Mouse (Mus musculus) hindbrain, postnatal 0 days (tissue): ENCODE results near the gene Gabarapl2. TPM values are rescaled to one million over a fixed set of nuclear protein-coding genes. Genes with fewer than 3 reads are reported as not detected.

ENCODE experiments used
- ATAC-seq: fragments of 200-750 bp; cut with Nextera tagmentation; 2 replicates; pipeline ENCODE4 v1.8.0; 2017; ENCODE audit warnings: mild to moderate bottlenecking, moderate TSS enrichment, moderate library complexity
- DNase-seq: peaks from one replicate; pipeline ENCODE4 v3.0.0-alpha.2; 2015; ENCODE audit warnings: low spot score
- H3K27ac ChIP-seq: fragments of 300-500 bp; sonication (generic); 2 replicates; pipeline ENCODE4 v1.5.1; 2014; ENCODE audit warnings: mild to moderate bottlenecking
- H3K27me3 ChIP-seq: fragments of 300-500 bp; sonication (generic); 2 replicates; pipeline ENCODE4 v1.6.1; 2014; ENCODE audit warnings: low read length, mixed read lengths; ENCODE audit not compliant: insufficient read depth
- H3K36me3 ChIP-seq: fragments of 300-500 bp; sonication (generic); 2 replicates; pipeline ENCODE4 v1.6.1; 2014; ENCODE audit warnings: low read length, mixed read lengths; ENCODE audit not compliant: insufficient read depth
- H3K4me1 ChIP-seq: fragments of 300-500 bp; sonication (generic); 2 replicates; pipeline ENCODE4 v1.6.1; 2014; ENCODE audit warnings: antibody characterized with exemption, low read length, mixed read lengths; ENCODE audit not compliant: insufficient read depth
- H3K4me2 ChIP-seq: fragments of 300-500 bp; sonication (generic); 2 replicates; pipeline ENCODE4 v1.6.1; 2014; ENCODE audit warnings: low read depth, mild to moderate bottlenecking, low read length, moderate library complexity, mixed read lengths
- H3K4me3 ChIP-seq: fragments of 300-500 bp; sonication (generic); 2 replicates; pipeline ENCODE4 v1.5.1; 2014; ENCODE audit warnings: low read length
- H3K9ac ChIP-seq: fragments of 300-500 bp; sonication (generic); replicated peaks from 2 replicates; pipeline ENCODE4 v1.6.1; 2014; ENCODE audit warnings: mild to moderate bottlenecking, low read length, moderate library complexity, mixed read lengths
- H3K9me3 ChIP-seq: fragments of 300-500 bp; sonication (generic); 2 replicates; pipeline ENCODE4 v1.6.1; 2016; ENCODE audit warnings: low read length, mixed read lengths
- CTCF ChIP-seq: IDR thresholded peaks from 2 replicates; pipeline ENCODE4 v1.5.1; 2016; ENCODE audit warnings: antibody characterized with exemption, control low read depth, low read depth
- WGBS: fragments of 180-500 bp; shearing (Covaris S2); extraction: QIAGEN DNeasy Blood & Tissue Kit; methylation state at CpG from one replicate; pipeline ENCODE4 v1.1.7; 2014; 5-methylcytosine and 5-hydroxymethylcytosine counted together
- polyA plus RNA-seq: library from polyadenylated mRNA; unstranded; fragments of >200 nt; fragmentation: Nextera tagmentation; extraction: Ambion mirVana; gene quantifications from 2 replicates; pipeline ENCODE4 v1.2.1, GENCODE M21; 2015
- total RNA-seq: library from RNA; depleted of rRNA; stranded (reverse); fragments of >200 nt; gene quantifications from 2 replicates; pipeline ENCODE4 v1.2.3, GENCODE M21; 2014; rRNA removed

The Gabarapl2 gene
- 86.2 and 99.4 TPM in 2 replicates for total RNA-seq
- 461 and 465 TPM in 2 replicates for polyA plus RNA-seq

DNA sequence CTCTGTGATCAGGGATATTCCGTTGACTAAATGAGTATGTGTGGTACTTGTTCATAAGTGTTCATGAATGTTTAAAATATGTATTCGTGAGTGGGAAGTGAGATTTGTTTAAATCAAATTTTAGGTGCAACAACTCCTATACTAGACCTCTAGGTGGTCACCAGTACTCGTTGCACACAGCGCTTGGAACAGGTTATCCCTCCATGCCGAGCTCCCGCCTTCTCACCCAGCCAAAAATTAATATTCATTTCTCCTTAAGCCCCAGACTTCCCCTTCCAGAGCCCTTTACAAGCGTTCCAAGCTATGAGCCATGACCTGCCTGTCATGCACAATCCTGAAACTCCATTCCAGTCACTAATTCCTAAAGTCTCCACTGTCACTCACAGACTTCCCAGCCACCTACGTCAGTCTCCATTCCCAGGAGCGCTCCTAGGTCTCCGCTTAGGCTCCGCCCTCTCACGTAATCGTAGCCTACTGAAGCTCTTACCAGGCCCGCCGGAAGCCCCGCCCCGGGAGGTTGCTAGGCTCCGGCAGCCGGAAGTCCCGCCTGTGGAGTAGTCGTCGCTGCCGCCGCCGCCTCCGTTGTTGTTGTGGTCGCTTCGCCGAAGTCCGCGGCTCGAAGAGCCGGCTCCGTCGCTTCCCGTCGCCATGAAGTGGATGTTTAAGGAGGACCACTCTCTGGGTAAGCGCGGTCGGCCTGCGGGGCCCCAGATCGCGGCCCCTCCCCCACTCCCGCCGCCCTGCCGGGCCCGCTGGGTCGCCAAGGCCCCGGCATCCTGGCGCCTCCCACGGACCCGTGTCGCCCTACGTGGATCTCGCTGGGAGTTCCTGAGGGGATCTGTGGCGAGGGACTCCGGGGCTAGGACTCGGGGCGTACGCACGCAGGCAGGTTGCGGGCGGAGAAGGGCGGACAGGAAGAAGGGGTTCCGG is at the start of gene Gabarapl2:
Gene Gabarapl2, plus strand, starts transcription at position 533 of the 930 bp plus-strand sequence.
- peak within 1 kb of the TSS; percentile 70 for H3K4me3 ChIP-seq
- H3K4me2 ChIP-seq: peak within 1 kb of the TSS; percentile 96
- WGBS: under 1% methylated on average over 63 of the region's 65 CpGs
- ATAC-seq: peak; percentile 99
- H3K36me3 ChIP-seq: peaks cover 20% of the 10 kb centered on the region; the same call in 1 of the 2 replicates
- H3K9ac ChIP-seq: peak within 1 kb of the TSS; percentile 81
- peaks cover 16% of the 10 kb centered on the region; the same call in 1 of the 2 replicates for H3K4me1 ChIP-seq
- DNase-seq: peak; percentile 99
- H3K9me3 ChIP-seq: no peaks in the 10 kb centered on the region
- H3K27me3 ChIP-seq: no peaks in the 10 kb centered on the region
- TF ChIP-seq CTCF: no peak
- H3K27ac ChIP-seq: peak within 1 kb of the TSS; percentile 81

DNA sequence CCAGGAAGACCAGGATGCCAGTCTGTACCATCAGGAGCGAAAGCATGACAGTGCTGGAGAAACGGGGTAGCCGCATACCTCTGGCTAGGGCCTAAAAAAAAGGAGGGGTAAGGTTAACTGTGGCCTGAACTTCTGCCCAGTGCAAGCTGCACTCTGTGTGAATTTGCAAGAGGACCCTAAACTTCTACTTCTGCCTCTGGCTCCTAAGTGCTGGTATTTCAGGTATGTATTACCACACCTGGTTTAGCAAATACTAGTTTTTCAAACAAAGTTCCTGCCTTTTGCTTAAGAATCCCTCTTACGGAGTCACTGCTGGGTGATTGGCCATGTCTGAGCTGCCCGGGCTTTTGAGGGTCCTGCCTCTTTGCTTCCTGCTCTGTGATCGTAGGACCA is 49.6 kb upstream of the Gabarapl2 start:
- H3K4me3 ChIP-seq: peak overlapping the region; percentile 37; the same call in 1 of the 2 replicates
- H3K27ac ChIP-seq: no peak overlapping the region
- no peak for ATAC-seq
- no peaks in the 10 kb centered on the region; the same call in none of the 2 replicates for H3K27me3 ChIP-seq
- DNase-seq: no peak
- no peaks in the 10 kb centered on the region for H3K9me3 ChIP-seq
- H3K36me3 ChIP-seq: no peaks in the 10 kb centered on the region
- H3K9ac ChIP-seq: no peak overlapping the region
- WGBS: 63% methylated on average over 6 of the region's 6 CpGs
- H3K4me1 ChIP-seq: peaks cover 6% of the 10 kb centered on the region; the same call in 1 of the 2 replicates
- H3K4me2 ChIP-seq: no peak overlapping the region
- TF ChIP-seq CTCF: no peak

DNA sequence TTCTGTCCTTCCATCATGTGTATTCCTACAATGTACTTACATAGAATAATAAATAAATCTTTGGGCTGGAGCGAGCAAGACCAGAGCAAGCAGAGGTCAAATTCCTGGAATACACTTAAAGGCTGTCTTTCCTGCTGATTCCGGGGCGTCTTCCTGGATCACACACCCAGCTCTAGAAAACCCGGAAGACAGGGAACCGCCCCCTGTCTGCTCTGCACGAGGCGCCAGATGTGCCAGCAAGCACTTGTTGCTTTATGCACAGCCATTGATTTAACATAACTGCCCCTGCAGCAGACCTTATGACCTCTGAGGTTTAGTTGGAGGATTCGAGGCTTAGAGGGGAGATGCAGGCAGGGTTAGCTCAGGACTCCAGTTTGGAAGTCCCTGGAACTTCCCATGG is 48.5 kb upstream of the Gabarapl2 start:
- Histone ChIP-seq H3K4me3 (no peak overlapping the region), H3K9me3 (no peaks in the 10 kb centered on the region), H3K36me3 (no peaks in the 10 kb centered on the region), H3K4me1 (peaks cover 6% of the 10 kb centered on the region; the same call in 1 of the 2 replicates), H3K4me2 (no peak overlapping the region), H3K27ac (no peak overlapping the region), H3K27me3 (no peaks in the 10 kb centered on the region; the same call in none of the 2 replicates), H3K9ac (no peak overlapping the region)
- DNase-seq: no peak
- WGBS: 49% methylated on average over 8 of the region's 8 CpGs
- ATAC-seq: no peak
- no peak for TF ChIP-seq CTCF

DNA sequence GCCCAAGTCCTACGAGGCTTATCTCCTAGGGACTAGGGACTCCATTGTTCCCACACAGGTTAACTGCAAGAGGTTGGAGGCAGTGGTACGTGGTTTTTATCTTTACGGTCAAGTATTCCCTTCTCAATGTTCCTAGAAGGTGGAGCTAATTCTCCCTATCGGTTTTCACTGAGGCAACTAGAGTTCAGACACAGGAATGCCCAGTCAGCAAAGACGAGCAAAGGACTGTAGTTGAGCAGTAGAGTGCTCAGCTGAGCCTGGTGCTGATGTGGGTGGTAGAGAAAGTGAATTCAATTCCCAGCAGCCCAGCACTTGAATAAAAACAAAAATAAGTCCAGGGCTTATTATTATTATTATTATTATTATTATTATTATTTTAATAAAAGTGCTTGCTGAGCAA is 47.9 kb upstream of the Gabarapl2 start:
- DNase-seq: no peak
- H3K4me1 ChIP-seq: peaks cover 6% of the 10 kb centered on the region; the same call in 1 of the 2 replicates
- ATAC-seq: no peak
- no peak for TF ChIP-seq CTCF
- WGBS: 71% methylated on average over 5 of the region's 5 CpGs
- no peak overlapping the region for H3K9ac ChIP-seq
- H3K9me3 ChIP-seq: no peaks in the 10 kb centered on the region
- no peaks in the 10 kb centered on the region for H3K36me3 ChIP-seq
- no peak overlapping the region for H3K27ac ChIP-seq
- H3K27me3 ChIP-seq: no peaks in the 10 kb centered on the region; the same call in none of the 2 replicates
- H3K4me3 ChIP-seq: no peak overlapping the region
- H3K4me2 ChIP-seq: no peak overlapping the region

DNA sequence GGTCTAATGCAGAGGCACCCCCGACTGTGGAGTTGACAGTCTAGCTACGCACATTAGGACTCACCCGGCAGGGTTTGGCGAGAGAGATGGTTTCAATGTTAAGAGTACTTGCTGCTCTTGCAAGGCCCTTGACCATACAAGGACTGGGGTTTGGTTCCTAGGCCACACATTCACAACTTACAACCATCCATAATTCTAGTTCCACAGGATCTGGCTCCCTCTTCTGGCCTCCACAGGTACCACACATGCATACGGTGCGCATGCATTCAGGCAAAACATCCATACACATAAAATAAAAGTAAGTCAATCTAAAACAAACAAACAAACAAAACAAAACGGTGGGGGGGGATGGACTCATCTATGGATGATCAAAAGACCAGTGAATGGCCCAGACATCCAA is 45.5 kb upstream of the Gabarapl2 start:
- Histone ChIP-seq H3K4me3 (no peak overlapping the region), H3K4me1 (peaks cover 3% of the 10 kb centered on the region; the same call in 1 of the 2 replicates), H3K9me3 (no peaks in the 10 kb centered on the region), H3K27ac (no peak overlapping the region), H3K27me3 (no peaks in the 10 kb centered on the region; the same call in none of the 2 replicates), H3K36me3 (no peaks in the 10 kb centered on the region), H3K9ac (no peak overlapping the region), H3K4me2 (no peak overlapping the region)
- WGBS: 88% methylated on average over 7 of the region's 7 CpGs
- DNase-seq (no peak), ATAC-seq (no peak)
- TF ChIP-seq CTCF: peak; percentile 27; the same call in 1 of the 2 replicates

DNA sequence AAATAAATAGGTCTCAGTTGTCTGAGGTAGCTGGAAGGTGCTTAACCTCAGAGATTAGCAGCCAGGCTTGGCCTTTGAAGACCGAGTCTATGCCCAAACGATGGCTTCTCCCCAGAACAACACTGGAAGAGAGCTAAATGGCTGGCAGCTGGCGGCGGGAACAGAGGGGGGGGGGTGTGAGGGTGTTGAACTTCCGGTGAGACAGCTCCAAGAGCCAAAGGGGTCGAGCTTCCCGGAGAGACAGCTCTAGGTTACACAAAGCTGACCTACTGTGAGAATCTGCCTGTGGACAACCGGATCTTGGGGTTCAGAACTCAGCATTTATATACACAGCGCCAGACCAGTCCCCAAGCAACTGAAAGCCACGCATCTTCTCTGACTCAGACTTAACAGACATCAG is 41.9 kb upstream of the Gabarapl2 start:
- no peak for TF ChIP-seq CTCF
- ATAC-seq: no peak
- H3K9ac ChIP-seq: no peak overlapping the region
- DNase-seq: no peak
- H3K27ac ChIP-seq: no peak overlapping the region
- WGBS: 25% methylated on average over 10 of the region's 10 CpGs
- H3K4me2 ChIP-seq: no peak overlapping the region
- H3K27me3 ChIP-seq: no peaks in the 10 kb centered on the region
- no peaks in the 10 kb centered on the region for H3K9me3 ChIP-seq
- H3K36me3 ChIP-seq: no peaks in the 10 kb centered on the region
- no peaks in the 10 kb centered on the region for H3K4me1 ChIP-seq
- no peak overlapping the region for H3K4me3 ChIP-seq
